Mouse (Mus musculus) E14TG2a.4 (cell line): ENCODE measurements at regions not wholly inside any gene's neighbourhood (a gene's known extent, or its start where the extent isn't known, plus 50 kb on each side); places are given as distances from the start of the nearest gene placed in this dataset.

Experiments
- CTCF ChIP-seq: conservative IDR thresholded peaks from 2 replicates; pipeline ENCODE4 v1.5.1; 2014; ENCODE audit warnings: low read length
- POU5F1 ChIP-seq: IDR thresholded peaks from 2 replicates; pipeline ENCODE4 v1.6.1; 2014; ENCODE audit warnings: low read length, borderline replicate concordance

- TF ChIP-seq CTCF (no peak), POU5F1 (no peak)
Observed at GRCm38 (mm10) chr7:115055527-115055926, 312.0 kb downstream of the Insc start.
